Mouse (Mus musculus) mouse embryonic stem cell (cell line): ENCODE data around the gene Hist1h2ai.
"Not testable (repeated sequence)": the region's sequence is repeated elsewhere in the genome, so short reads cannot be mapped to it uniquely, and the experiment has no call there.

ENCODE experiments used
- in situ Hi-C, 2 experiments: fragments of 300-500 bp; cut with MboI; formaldehyde crosslinking; loops; 1 replicate in 1 of 2; 3 replicates in 1 of 2; pipeline ENCODE4 v1.14.3; 2019 to 2020; ENCODE audit warnings: low sequenced_read_pairs in 2 of 2, low pct_unique_long_range_greater_than_20kb in 1 of 2, mixed read lengths in 1 of 2; ENCODE audit not compliant: unreplicated experiment in 1 of 2

Hist1h2ai gene

DNA sequence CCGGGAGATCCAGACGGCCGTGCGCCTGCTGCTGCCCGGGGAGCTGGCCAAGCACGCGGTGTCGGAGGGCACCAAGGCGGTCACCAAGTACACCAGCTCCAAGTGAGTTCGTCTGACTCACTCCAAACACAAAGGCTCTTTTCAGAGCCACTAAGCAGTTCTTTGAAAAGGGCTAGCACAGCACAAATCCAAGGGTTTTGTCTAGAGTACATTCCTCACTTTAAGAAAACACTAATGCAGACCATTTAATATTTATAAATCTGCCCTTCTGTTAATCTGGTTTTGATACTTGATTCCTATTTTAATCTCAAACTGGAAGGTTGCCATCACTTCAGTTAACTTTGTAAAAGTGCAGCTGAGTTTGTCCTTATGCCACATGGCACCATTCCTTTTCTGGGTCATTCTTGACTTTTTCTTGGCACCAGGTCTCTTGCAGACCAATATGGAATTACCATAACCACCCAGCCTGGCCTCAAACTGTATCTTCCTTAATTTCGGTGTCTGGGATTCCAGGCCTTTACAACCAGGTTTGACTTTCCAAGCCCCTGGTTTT is 6.2 kb downstream of the Hist1h2ai start:
- in situ Hi-C loops = no loop called here

DNA sequence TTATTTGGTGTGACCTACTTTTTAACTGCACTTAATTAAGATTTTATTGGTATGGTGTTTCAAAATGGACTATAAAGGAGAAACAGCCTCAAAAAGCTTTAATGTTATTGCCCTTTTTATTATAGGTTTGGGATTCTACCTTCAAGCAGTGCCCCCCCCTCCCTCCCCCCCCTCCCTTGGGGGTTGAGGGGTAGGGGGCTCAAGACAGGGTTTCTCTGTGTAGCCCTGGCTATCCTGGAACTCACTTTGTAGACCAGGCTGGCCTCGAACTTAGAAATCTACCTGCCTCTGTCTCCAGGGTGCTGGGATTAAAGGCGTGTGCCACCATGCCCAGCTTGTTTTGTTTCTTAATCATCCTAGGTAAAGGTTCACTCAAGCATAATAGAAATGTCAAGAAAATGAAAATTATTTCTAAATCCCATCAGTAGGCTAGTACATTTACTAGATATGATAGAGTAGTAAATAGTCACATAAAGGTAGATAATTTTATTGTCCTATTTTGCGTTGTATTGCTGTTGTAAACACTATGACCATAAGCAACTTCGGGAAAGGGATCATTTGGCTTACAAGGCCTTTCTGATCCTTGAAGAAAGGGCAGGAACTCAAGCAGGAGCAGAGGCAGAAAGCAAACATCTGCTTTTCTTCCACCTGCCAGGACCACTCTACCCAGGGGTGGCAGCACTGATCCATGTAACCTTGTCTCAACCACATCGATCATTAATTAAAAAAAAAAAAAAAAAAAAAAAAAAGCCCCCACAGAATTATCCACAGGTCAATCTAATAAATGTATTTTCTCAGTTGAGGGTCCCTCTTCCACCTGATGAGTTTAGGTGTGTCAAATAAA is 7.0 kb downstream of the Hist1h2ai start:
- in situ Hi-C loops = no loop called here

GRCm38 (mm10) chr13:21727948-21728572 is 11.8 kb downstream of the Hist1h2ai start:
- in situ Hi-C loops = no loop called here

- in situ Hi-C loops = no loop called here
These were observed 13.3 kb downstream of the Hist1h2ai start for GRCm38 (mm10) chr13:21729544-21729943.

GRCm38 (mm10) chr13:21733466-21733865 is 17.2 kb downstream of the Hist1h2ai start:
- in situ Hi-C loops = no loop called here

GRCm38 (mm10) chr13:21734010-21734905 is 18.0 kb downstream of the Hist1h2ai start:
- in situ Hi-C loops = no loop called here

DNA sequence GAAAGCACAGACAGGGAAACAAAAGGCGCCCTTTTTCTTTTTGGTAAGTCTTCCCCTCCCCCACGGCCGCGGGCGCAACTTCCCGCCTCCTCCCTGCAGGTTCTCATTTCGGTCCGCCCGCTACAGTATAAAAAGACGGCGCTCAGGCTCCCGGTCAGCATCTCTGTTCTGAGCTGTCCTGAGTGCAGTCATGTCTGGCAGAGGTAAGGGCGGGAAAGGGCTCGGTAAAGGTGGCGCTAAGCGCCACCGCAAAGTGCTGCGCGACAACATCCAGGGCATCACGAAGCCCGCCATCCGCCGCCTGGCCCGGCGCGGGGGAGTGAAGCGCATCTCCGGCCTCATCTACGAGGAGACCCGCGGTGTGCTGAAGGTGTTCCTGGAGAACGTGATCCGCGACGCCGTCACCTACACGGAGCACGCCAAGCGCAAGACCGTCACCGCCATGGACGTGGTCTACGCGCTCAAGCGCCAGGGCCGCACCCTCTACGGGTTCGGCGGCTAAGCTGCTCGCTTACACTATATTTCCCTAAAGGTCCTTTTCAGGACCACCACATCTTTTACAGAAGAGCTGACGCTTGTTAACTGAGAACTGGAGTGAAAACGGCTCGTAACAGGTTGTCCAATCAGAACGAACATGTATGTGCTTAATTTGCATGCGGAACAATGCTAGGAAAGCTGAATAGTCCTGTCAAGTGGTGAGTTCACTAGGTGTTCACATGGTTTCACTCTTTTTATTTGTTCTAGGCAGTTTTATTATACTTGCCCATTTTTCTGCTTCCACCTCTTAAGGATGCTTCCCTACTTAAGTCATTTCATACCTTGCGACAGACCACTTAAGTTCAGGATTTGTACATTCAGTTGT is 18.9 kb downstream of the Hist1h2ai start, which contains the start of gene Hist1h4j:
TSS of gene Hist1h4j (plus strand) at position 159 of the 862 bp plus-strand sequence.
- in situ Hi-C loops = not testable (repeated sequence)

- in situ Hi-C loops = no loop called here
These were observed 28.8 kb downstream of the Hist1h2ai start for GRCm38 (mm10) chr13:21745006-21745405.

- in situ Hi-C loops = no loop called here
These were observed 33.4 kb downstream of the Hist1h2ai start for GRCm38 (mm10) chr13:21749387-21750158.

GRCm38 (mm10) chr13:21750159-21751017 is 34.2 kb downstream of the Hist1h2ai start, which contains the start of gene Hist1h4k:
Hist1h4k (minus strand) TSS chr13:21750505.
- in situ Hi-C loops = not testable (repeated sequence)

DNA sequence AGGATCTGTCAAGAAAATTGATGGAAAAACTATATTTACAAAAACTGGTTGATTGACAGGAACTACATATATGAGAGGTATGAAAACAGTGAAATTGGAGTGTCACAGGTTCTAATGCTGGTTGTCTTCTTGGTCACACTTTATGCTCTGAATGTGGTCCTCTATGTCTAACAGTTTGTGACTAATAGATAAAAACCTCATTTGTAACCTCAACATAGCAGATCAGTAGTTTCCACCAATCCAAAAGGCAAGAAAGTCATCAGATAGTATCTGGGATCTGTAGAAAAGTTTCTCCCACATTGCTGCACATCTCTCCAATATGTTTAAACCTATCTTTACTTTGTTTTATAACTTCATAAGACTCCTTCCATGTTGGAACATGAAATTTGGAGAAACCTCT is 35.2 kb downstream of the Hist1h2ai start:
- in situ Hi-C loops = no loop called here

- in situ Hi-C loops = no loop called here
These were observed 35.6 kb downstream of the Hist1h2ai start for GRCm38 (mm10) chr13:21751827-21752226.

- in situ Hi-C loops = no loop called here
These were observed 36.1 kb downstream of the Hist1h2ai start for GRCm38 (mm10) chr13:21752356-21752755.

DNA sequence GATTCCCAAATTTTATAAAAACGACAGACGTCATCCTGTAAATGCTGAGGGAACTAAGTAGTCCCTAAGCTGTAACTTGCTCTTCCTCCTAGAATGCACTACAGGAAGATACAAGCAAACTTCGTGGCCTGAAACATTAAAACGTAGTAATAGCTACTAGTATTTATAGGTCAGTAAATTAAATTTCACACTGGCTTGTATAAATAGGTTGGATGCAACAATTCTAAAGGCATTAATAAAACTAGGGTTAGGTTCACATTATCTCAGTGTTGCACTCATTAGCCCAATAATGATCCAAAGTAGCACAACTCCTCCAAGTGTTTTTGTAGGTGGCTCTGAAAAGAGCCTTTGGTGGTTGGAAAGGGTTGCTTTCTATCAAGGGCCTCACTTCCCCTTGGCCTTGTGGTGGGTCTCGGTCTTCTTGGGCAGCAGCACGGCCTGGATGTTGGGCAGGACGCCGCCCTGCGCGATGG is 36.9 kb downstream of the Hist1h2ai start:
- in situ Hi-C loops = no loop called here

DNA sequence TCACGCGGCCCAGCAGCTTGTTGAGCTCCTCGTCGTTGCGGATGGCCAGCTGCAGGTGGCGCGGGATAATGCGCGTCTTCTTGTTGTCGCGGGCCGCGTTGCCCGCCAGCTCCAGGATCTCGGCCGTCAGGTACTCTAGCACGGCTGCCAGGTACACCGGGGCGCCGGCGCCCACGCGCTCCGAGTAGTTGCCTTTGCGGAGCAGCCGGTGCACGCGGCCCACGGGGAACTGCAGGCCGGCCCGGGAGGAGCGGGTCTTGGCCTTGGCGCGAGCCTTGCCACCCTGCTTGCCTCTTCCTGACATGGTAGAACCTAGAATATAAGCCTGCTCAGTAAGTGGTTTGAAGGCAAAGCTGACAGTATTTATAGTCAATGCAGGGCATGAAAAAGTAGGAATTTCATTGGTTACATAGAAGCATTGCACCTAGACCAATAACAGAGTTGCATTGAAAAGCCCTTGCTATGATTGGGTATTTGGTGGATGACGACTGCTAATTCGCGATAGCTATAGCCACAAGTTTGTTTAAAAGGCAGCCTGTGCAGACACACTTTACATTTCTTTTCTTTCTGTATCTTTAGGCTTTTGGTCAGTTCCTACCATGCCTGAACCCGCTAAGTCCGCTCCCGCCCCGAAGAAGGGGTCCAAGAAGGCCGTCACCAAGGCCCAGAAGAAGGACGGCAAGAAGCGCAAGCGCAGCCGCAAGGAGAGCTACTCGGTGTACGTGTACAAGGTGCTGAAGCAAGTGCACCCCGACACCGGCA is 37.5 kb downstream of the Hist1h2ai start, which contains the start of the genes Hist1h2ak and Hist1h2bn:
TSS of gene Hist1h2ak (minus strand) at position 304 of the 762 bp plus-strand sequence.
TSS of gene Hist1h2bn (plus strand) at position 600 of the 762 bp plus-strand sequence.
- in situ Hi-C loops = not testable (repeated sequence)
